Mouse (Mus musculus) liver, postnatal 0 days (tissue): ENCODE data around the gene Rbfox2. TPM values are rescaled to one million over a fixed set of nuclear protein-coding genes. Genes with fewer than 3 reads are reported as not detected.

Experiments
- ATAC-seq: fragments of 200-750 bp; cut with Nextera tagmentation; 2 replicates; pipeline ENCODE4 v1.8.0; 2017; ENCODE audit warnings: mild to moderate bottlenecking, moderate library complexity
- DNase-seq: peaks from one replicate; pipeline ENCODE4 v3.0.0-alpha.2; 2016
- H3K27ac ChIP-seq: fragments of 300-500 bp; sonication (generic); 2 replicates; pipeline ENCODE4 v1.5.1; 2014; ENCODE audit warnings: antibody characterized with exemption, moderate library complexity, mild to moderate bottlenecking, low read depth
- H3K27me3 ChIP-seq: fragments of 300-500 bp; sonication (generic); 2 replicates; pipeline ENCODE4 v1.6.1; 2014; ENCODE audit warnings: low read length, control low read depth, mixed read lengths; ENCODE audit not compliant: insufficient read depth
- H3K36me3 ChIP-seq: fragments of 300-500 bp; sonication (generic); replicated peaks from 2 replicates; pipeline ENCODE4 v1.6.1; 2014; ENCODE audit warnings: mild to moderate bottlenecking, control low read depth, low read length, moderate library complexity, mixed read lengths; ENCODE audit not compliant: insufficient read depth
- H3K4me1 ChIP-seq: fragments of 300-500 bp; sonication (generic); 2 replicates; pipeline ENCODE4 v1.6.1; 2014; ENCODE audit warnings: antibody characterized with exemption, mild to moderate bottlenecking, control low read depth; ENCODE audit not compliant: insufficient read depth
- H3K4me2 ChIP-seq: fragments of 300-500 bp; sonication (generic); 2 replicates; pipeline ENCODE4 v1.6.1; 2014; ENCODE audit warnings: low read depth, mild to moderate bottlenecking, low read length, moderate library complexity, mixed read lengths
- H3K4me3 ChIP-seq: fragments of 300-500 bp; sonication (generic); 2 replicates; pipeline ENCODE4 v1.5.1; 2014; ENCODE audit warnings: low read depth, low read length
- H3K9ac ChIP-seq: fragments of 300-500 bp; sonication (generic); replicated peaks from 2 replicates; pipeline ENCODE4 v1.6.1; 2014; ENCODE audit warnings: mild to moderate bottlenecking, moderate library complexity
- H3K9me3 ChIP-seq: fragments of 300-500 bp; sonication (generic); 2 replicates; pipeline ENCODE4 v1.6.1; 2016; ENCODE audit warnings: mild to moderate bottlenecking, control low read depth, low read length, mixed read lengths
- CTCF ChIP-seq: sonication (generic); IDR thresholded peaks from 2 replicates; pipeline ENCODE4 v1.5.1; 2016; ENCODE audit warnings: antibody characterized with exemption, low read depth
- EP300 ChIP-seq: IDR thresholded peaks from 2 replicates; pipeline ENCODE4 v1.6.1; 2016; ENCODE audit warnings: antibody characterized with exemption, low read depth, mild to moderate bottlenecking
- WGBS: fragments of 180-500 bp; shearing (Covaris S2); extraction: QIAGEN DNeasy Blood & Tissue Kit; methylation state at CpG from one replicate; pipeline ENCODE4 v1.1.7; 2014; ENCODE audit not compliant: insufficient replicate concordance; 5-methylcytosine and 5-hydroxymethylcytosine counted together
- polyA plus RNA-seq: library from polyadenylated mRNA; unstranded; fragments of >200 nt; fragmentation: Nextera tagmentation; extraction: Ambion mirVana; gene quantifications from 2 replicates; pipeline ENCODE4 v1.2.1, GENCODE M21; 2015

Gene Rbfox2
- polyA plus RNA-seq, 1 experiment from 2014 or later: 6.9 TPM

DNA sequence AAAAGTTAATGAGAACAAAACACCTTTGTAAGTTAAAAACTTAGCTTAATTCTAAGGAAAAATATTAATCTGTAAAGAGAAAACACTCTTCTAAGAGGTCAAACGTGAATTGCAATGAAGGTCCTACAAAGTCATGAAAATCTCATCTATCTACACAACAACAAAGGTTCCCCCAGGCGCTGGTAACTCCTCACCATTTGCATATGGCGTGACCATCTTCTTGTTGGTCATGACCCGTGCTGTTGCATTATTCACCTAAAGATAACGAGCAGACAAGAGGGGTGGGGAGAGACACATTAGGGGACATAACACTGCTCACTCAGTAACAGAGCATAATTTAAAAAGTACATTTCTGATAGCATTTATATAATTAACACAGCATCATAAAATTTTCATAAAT, 204.1 kb downstream of the Rbfox2 start:
- WGBS: 67% methylated on average over 5 of the region's 5 CpGs
- Histone ChIP-seq H3K4me3 (no peak overlapping the region), H3K27ac (no peak overlapping the region), H3K4me1 (0 out of 2 replicates have a peak, but pooled peaks cover 6% of the 10 kb centered on the region), H3K9me3 (no peaks in the 10 kb centered on the region), H3K36me3 (peaks cover 4% of the 10 kb centered on the region; the same call in 1 of the 2 replicates), H3K9ac (no peak overlapping the region), H3K27me3 (no peaks in the 10 kb centered on the region), H3K4me2 (no peak overlapping the region)
- no peak for ATAC-seq
- TF ChIP-seq EP300 (no peak), CTCF (no peak)
- DNase-seq: no peak

DNA sequence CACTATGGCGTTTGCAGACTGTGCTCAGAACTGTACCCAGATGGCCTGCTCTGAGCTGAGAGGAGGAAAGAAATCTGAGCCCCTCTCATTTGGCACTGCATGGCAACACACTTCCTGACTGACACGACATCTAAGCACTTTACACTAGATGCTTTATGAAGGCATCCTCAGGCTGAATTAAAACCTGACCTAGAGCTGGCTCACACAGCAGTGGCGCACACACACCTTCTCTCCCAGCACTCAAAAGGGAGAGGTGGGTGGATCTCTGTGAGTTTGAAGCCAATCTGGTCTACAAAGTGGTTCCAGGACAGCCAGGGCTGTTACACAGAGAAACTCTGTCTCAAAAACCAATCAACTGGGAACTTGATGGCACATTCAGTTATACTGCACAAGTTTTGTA, 207.0 kb downstream of the Rbfox2 start:
- Histone ChIP-seq H3K4me1 (0 out of 2 replicates have a peak, but pooled peaks cover 4% of the 10 kb centered on the region), H3K4me3 (no peak overlapping the region), H3K4me2 (no peak overlapping the region), H3K36me3 (peaks cover 8% of the 10 kb centered on the region), H3K27me3 (no peaks in the 10 kb centered on the region), H3K9ac (no peak overlapping the region), H3K9me3 (no peaks in the 10 kb centered on the region), H3K27ac (no peak overlapping the region)
- DNase-seq (no peak), ATAC-seq (no peak)
- WGBS: 71% methylated on average over 3 of the region's 3 CpGs
- TF ChIP-seq CTCF: no peak
- TF ChIP-seq EP300: no peak

DNA sequence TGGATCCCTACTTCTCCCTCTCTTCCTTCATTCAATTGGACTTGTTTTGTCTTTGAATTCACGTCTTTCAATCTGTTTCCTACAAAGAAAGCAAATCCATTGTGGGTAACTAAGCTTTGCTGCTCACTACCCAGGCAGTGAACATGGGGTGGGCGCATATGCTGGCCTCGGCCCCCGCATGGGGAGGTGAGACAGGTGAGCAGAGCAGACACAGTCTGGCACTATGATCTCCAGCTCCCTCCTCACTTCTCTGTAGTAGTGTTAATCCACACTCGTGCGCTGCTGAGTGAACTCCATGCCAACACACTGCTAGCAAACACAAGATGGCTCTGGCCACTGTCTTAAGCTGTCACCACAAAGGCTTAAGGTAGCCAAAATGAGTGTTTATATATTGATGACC, 209.4 kb downstream of the Rbfox2 start:
- Histone ChIP-seq H3K4me3 (no peak overlapping the region), H3K36me3 (peaks cover 14% of the 10 kb centered on the region), H3K27ac (no peak overlapping the region), H3K4me1 (no peaks in the 10 kb centered on the region), H3K9me3 (no peaks in the 10 kb centered on the region), H3K27me3 (no peaks in the 10 kb centered on the region), H3K4me2 (no peak overlapping the region), H3K9ac (no peak overlapping the region)
- DNase-seq: no peak
- 82% methylated on average over 6 of the region's 6 CpGs for WGBS
- no peak for ATAC-seq
- TF ChIP-seq CTCF: no peak

DNA sequence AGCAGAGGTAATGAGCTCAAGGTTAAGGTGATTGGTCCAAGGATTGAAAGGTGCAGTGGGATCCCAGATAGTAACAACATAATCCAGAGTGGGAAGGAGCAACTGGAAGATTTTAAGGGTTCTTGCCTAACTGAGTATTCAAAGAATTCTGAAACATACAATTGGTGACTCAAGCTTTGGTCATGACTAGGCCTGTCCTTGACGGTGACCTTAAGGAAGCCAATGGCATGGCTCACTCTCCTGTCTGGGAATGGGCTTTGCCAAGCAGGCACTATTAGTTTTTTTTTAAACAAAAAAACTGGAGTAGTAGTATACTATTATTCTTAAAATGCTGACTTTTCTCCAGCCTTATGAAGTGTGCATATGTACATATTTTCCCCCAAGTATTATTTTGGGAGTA, 211.6 kb downstream of the Rbfox2 start:
- 82% methylated on average over 1 of the region's 1 CpGs for WGBS
- H3K9me3 ChIP-seq: no peaks in the 10 kb centered on the region
- H3K4me2 ChIP-seq: no peak overlapping the region
- no peak for DNase-seq
- H3K4me1 ChIP-seq: no peaks in the 10 kb centered on the region
- no peak overlapping the region for H3K9ac ChIP-seq
- no peak for TF ChIP-seq EP300
- no peak for TF ChIP-seq CTCF
- H3K27me3 ChIP-seq: no peaks in the 10 kb centered on the region
- no peak for ATAC-seq
- peaks cover 14% of the 10 kb centered on the region for H3K36me3 ChIP-seq
- H3K4me3 ChIP-seq: no peak overlapping the region
- no peak overlapping the region for H3K27ac ChIP-seq

DNA sequence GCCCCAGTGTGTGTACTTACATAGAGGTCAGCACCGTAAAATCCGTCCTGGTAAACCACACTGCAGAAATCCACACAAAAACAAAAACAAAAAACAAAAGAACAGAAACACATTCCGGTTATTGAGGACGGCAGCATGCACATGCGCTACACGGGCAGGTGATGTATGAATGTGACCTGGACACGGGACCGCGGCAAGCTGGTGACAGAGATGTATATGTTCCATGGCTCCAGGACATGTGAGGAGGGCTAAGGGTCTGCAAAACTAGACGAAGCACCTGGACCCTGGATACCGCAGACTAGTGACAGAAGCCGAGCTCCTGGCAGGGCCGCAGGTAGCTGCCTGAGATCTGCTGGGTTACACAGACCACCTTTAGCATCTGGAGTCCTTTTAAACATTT, 212.4 kb downstream of the Rbfox2 start:
- no peak for ATAC-seq
- Histone ChIP-seq H3K9me3 (no peaks in the 10 kb centered on the region), H3K27me3 (no peaks in the 10 kb centered on the region), H3K27ac (no peak overlapping the region), H3K36me3 (peaks cover 14% of the 10 kb centered on the region), H3K4me1 (no peaks in the 10 kb centered on the region), H3K9ac (no peak overlapping the region), H3K4me3 (no peak overlapping the region), H3K4me2 (no peak overlapping the region)
- DNase-seq: no peak
- TF ChIP-seq CTCF: no peak
- no peak for TF ChIP-seq EP300
- whole genome bisulfite sequencing: 89% methylated on average over 13 of the region's 13 CpGs

DNA sequence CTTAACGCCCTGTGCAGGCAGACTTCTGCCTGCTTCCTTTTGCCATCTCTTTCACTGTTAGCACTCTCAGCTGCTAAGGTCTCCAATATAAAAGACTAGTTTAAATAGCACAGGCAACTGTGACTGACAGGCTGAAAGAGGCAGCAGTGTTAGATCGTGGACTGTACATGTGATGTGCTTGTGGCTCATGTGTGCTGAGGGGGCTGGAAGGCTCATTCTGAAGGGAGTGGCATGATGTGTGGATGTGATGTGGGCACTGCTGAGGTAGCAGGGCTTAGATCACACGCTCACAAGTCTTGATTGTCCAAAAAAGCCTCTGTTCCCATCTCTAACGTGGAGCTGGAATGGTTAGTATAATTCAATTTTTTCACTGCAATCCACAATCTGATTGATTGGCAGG, 215.4 kb downstream of the Rbfox2 start:
- Histone ChIP-seq H3K27ac (no peak overlapping the region), H3K27me3 (no peaks in the 10 kb centered on the region), H3K4me2 (no peak overlapping the region), H3K36me3 (0 out of 2 replicates have a peak, but pooled peaks cover 7% of the 10 kb centered on the region), H3K4me3 (no peak overlapping the region), H3K9me3 (no peaks in the 10 kb centered on the region), H3K9ac (no peak overlapping the region), H3K4me1 (no peaks in the 10 kb centered on the region)
- no peak for DNase-seq
- 73% methylated on average over 4 of the region's 4 CpGs for WGBS
- ATAC-seq: no peak
- TF ChIP-seq EP300: no peak
- TF ChIP-seq CTCF: no peak

DNA sequence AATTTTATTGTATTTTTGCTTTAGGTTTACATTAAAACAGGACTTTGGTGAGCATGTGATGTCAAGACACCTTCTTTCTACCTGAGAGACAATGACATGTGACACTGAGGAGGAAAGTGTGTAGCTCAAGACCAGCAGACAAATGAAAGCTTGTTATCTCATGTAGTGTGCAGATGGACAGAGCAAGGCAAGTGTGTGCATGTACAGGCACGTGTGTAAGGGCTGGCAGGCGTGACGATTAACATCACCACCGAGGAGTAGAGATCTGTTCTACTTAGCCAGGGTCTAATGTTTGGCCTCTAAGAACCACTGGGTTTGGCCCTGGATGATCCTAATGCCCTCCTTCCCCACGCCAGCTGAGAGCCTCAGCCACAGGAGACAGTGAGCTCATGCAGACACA, 216.3 kb downstream of the Rbfox2 start:
- Histone ChIP-seq H3K4me3 (no peak overlapping the region), H3K4me2 (no peak overlapping the region), H3K9ac (no peak overlapping the region), H3K4me1 (no peaks in the 10 kb centered on the region), H3K36me3 (0 out of 2 replicates have a peak, but pooled peaks cover 12% of the 10 kb centered on the region), H3K27ac (no peak overlapping the region), H3K9me3 (no peaks in the 10 kb centered on the region), H3K27me3 (no peaks in the 10 kb centered on the region)
- WGBS: 73% methylated on average over 5 of the region's 5 CpGs
- ATAC-seq (no peak), DNase-seq (no peak)
- TF ChIP-seq CTCF (no peak), EP300 (no peak)
